Comparison of ENCODE assay signal across 7 mouse cellular contexts in genomic region chr10:43539746-43540310, GRCm38 (mm10). TPM values are rescaled to one million over a fixed set of nuclear protein-coding genes. Genes with fewer than 3 reads are reported as not detected.
DNase-seq lines count a peak whose midpoint lies in the region; ATAC-seq and TF ChIP-seq lines count a peak whose summit lies in the region.

No protein-coding gene starts in this region.

- H3K27ac ChIP-seq in lung, postnatal 0 days (ENCODE audit: low read length), result no peak overlapping the region
- peak overlapping the region; percentile 51; the same call in 1 of the 2 replicates for H3K27ac ChIP-seq in embryonic facial prominence, embryonic 13.5 days
- no peak overlapping the region for H3K27ac ChIP-seq in hindbrain, postnatal 0 days

- TF ChIP-seq CTCF in lung, postnatal 0 days (IDR thresholded peaks at IDR 0.05), result no peak
- no peak for TF ChIP-seq CTCF in hindbrain, postnatal 0 days (IDR thresholded peaks at IDR 0.05; ENCODE audit: low read depth)

- peak overlapping the region; percentile 75 for H3K4me2 ChIP-seq in lung, postnatal 0 days (replicated peaks; ENCODE audit: low read depth, low read length)
- peak overlapping the region; percentile 70 for H3K4me2 ChIP-seq in embryonic facial prominence, embryonic 13.5 days
- peak overlapping the region; percentile 52 for H3K4me2 ChIP-seq in hindbrain, postnatal 0 days (ENCODE audit: low read depth, low read length)
- peak overlapping the region; percentile 91 for H3K4me2 ChIP-seq in myocyte (ENCODE audit: low read depth)

- no peak for ATAC-seq in lung, postnatal 0 days
- ATAC-seq in embryonic facial prominence, embryonic 13.5 days (ENCODE audit: insufficient number of reproducible peaks, insufficient read depth, low FRiP score, low TSS enrichment, low read depth), result no peak
- ATAC-seq in hindbrain, postnatal 0 days, result no peak

- TF ChIP-seq POLR2A in myocyte (IDR thresholded peaks at IDR 0.05; ENCODE audit: insufficient read length, low read depth), result no peak

- H3K4me3 ChIP-seq in lung, postnatal 0 days (ENCODE audit: low read depth, low read length), result peak overlapping the region; percentile 90
- peak overlapping the region; percentile 85 for H3K4me3 ChIP-seq in embryonic facial prominence, embryonic 13.5 days
- peak overlapping the region; percentile 75 for H3K4me3 ChIP-seq in hindbrain, postnatal 0 days (ENCODE audit: low read length)
- peak overlapping the region; percentile 93 for H3K4me3 ChIP-seq in myocyte

- no peaks in the 10 kb centered on the region for H3K36me3 ChIP-seq in lung, postnatal 0 days (ENCODE audit: insufficient read depth, low read length)
- H3K36me3 ChIP-seq in embryonic facial prominence, embryonic 13.5 days, result peaks cover 12% of the 10 kb centered on the region
- 0 out of 2 replicates have a peak, but pooled peaks cover 3% of the 10 kb centered on the region for H3K36me3 ChIP-seq in hindbrain, postnatal 0 days (ENCODE audit: insufficient read depth, low read length)
- no peaks in the 10 kb centered on the region for H3K36me3 ChIP-seq in myocyte (ENCODE audit: control insufficient read depth, insufficient read depth)

- peaks cover 32% of the 10 kb centered on the region for H3K79me2 ChIP-seq in myocyte (ENCODE audit: control insufficient read depth, insufficient read depth)

- H3K4me1 ChIP-seq in lung, postnatal 0 days (ENCODE audit: insufficient read depth, low read depth, low read length), result peaks cover 6% of the 10 kb centered on the region; the same call in 1 of the 2 replicates
- peaks cover 17% of the 10 kb centered on the region for H3K4me1 ChIP-seq in embryonic facial prominence, embryonic 13.5 days
- peaks cover 7% of the 10 kb centered on the region for H3K4me1 ChIP-seq in hindbrain, postnatal 0 days (ENCODE audit: insufficient read depth, low read length)

- no peaks in the 10 kb centered on the region for H3K27me3 ChIP-seq in lung, postnatal 0 days (replicated peaks; ENCODE audit: insufficient read depth, low read length)
- H3K27me3 ChIP-seq in embryonic facial prominence, embryonic 13.5 days, result no peaks in the 10 kb centered on the region
- H3K27me3 ChIP-seq in hindbrain, postnatal 0 days (ENCODE audit: insufficient read depth, low read length), result no peaks in the 10 kb centered on the region
- no peaks in the 10 kb centered on the region for H3K27me3 ChIP-seq in myocyte (ENCODE audit: control insufficient read depth, insufficient read depth, insufficient read length)

- peak overlapping the region; percentile 28 for H3ac ChIP-seq in myocyte (ENCODE audit: control insufficient read depth, insufficient read length)

- peak; percentile 31 for DNase-seq in lung, postnatal 0 days (ENCODE audit: low spot score)
- no peak for DNase-seq in lung, postnatal 14 days
- peak; percentile 13 for DNase-seq in hindbrain, postnatal 0 days (ENCODE audit: low spot score)
- DNase-seq in thymus, adult 18-20 months, result no peak
- DNase-seq in frontal cortex, postnatal 36 days (ENCODE audit: low spot score in 2 of 2), result no peak

- no peak for TF ChIP-seq EP300 in lung, postnatal 0 days (IDR thresholded peaks at IDR 0.05)

- WGBS in lung, postnatal 0 days, result 15% methylated on average over 12 of the region's 12 CpGs
- 14% methylated on average over 12 of the region's 12 CpGs for WGBS in embryonic facial prominence, embryonic 13.5 days
- WGBS in hindbrain, postnatal 0 days, result 20% methylated on average over 12 of the region's 12 CpGs

- H3K9ac ChIP-seq in lung, postnatal 0 days (replicated peaks; ENCODE audit: low read depth), result peak overlapping the region; percentile 91; the same call in 1 of the 2 replicates
- H3K9ac ChIP-seq in embryonic facial prominence, embryonic 13.5 days, result peak overlapping the region; percentile 94
- H3K9ac ChIP-seq in hindbrain, postnatal 0 days (replicated peaks; ENCODE audit: low read length), result peak overlapping the region; percentile 73

- H3K9me3 ChIP-seq in lung, postnatal 0 days (ENCODE audit: low read length), result no peaks in the 10 kb centered on the region
- H3K9me3 ChIP-seq in embryonic facial prominence, embryonic 13.5 days, result no peaks in the 10 kb centered on the region
- H3K9me3 ChIP-seq in hindbrain, postnatal 0 days (ENCODE audit: low read length), result no peaks in the 10 kb centered on the region

TF ChIP-seq in myocyte, 11 proteins besides CTCF, POLR2A, EP300 and RAD21:
- TF ChIP-seq MAX (IDR thresholded peaks at IDR 0.05; ENCODE audit: low read depth), result no peak
- no peak for TF ChIP-seq MYOG (IDR thresholded peaks at IDR 0.05; ENCODE audit: control insufficient read depth in 1 of 3, insufficient read depth in 1 of 3, insufficient read length in 2 of 3, low read depth in 2 of 3)
- TF ChIP-seq USF1 (IDR thresholded peaks at IDR 0.05; ENCODE audit: low read depth), result no peak
- no peak for TF ChIP-seq CEBPB (IDR thresholded peaks at IDR 0.05; ENCODE audit: insufficient read depth, poor library complexity, severe bottlenecking)
- TF ChIP-seq TCF3 (IDR thresholded peaks at IDR 0.05; ENCODE audit: insufficient read length, low read depth), result no peak

RNA-seq across cellular contexts. Expression of gene 1700021F05Rik, which starts 1.0 kb away (rescaled TPM):
- polyA plus RNA-seq in lung, postnatal 0 days (2015; fragmentation: Nextera tagmentation; extraction: Ambion mirVana), result 34.2 and 36.8 TPM in 2 replicates
- polyA plus RNA-seq in embryonic facial prominence, embryonic 13.5 days (2015; fragmentation: Nextera tagmentation; extraction: Ambion mirVana), result 66.0 and 76.1 TPM in 2 replicates
- 17.7 and 19.6 TPM in 2 replicates for total RNA-seq in hindbrain, postnatal 0 days (2014; rRNA removed)
- 77.1 and 80.3 TPM in 2 replicates for polyA plus RNA-seq in hindbrain, postnatal 0 days (2015; fragmentation: Nextera tagmentation; extraction: Ambion mirVana)
- polyA plus RNA-seq in myocyte (2012; fragmentation: generic; extraction: Trizol), result 52.6 TPM

RNA-seq across cellular contexts. Expression of gene Gm9803, which starts 15.9 kb away (rescaled TPM):
- 9.1 and 21.1 TPM in 2 replicates for polyA plus RNA-seq in lung, postnatal 0 days (2015; fragmentation: Nextera tagmentation; extraction: Ambion mirVana)
- 11.9 and 34.3 TPM in 2 replicates for polyA plus RNA-seq in embryonic facial prominence, embryonic 13.5 days (2015; fragmentation: Nextera tagmentation; extraction: Ambion mirVana)
- 6.3 and 30.1 TPM in 2 replicates for total RNA-seq in hindbrain, postnatal 0 days (2014; rRNA removed)
- polyA plus RNA-seq in hindbrain, postnatal 0 days (2015; fragmentation: Nextera tagmentation; extraction: Ambion mirVana), result 18.1 and 18.9 TPM in 2 replicates
- polyA plus RNA-seq in myocyte (2012; fragmentation: generic; extraction: Trizol), result 11.3 TPM

RNA-seq across cellular contexts. Expression of gene Cd24a, which starts 38.3 kb away (rescaled TPM):
- polyA plus RNA-seq in lung, postnatal 0 days (2015; fragmentation: Nextera tagmentation; extraction: Ambion mirVana), result 137 and 146 TPM in 2 replicates
- polyA plus RNA-seq in embryonic facial prominence, embryonic 13.5 days (2015; fragmentation: Nextera tagmentation; extraction: Ambion mirVana), result 260 and 274 TPM in 2 replicates
- total RNA-seq in hindbrain, postnatal 0 days (2014; rRNA removed), result 322 and 324 TPM in 2 replicates
- polyA plus RNA-seq in hindbrain, postnatal 0 days (2015; fragmentation: Nextera tagmentation; extraction: Ambion mirVana), result 258 and 286 TPM in 2 replicates
- 31.2 TPM for polyA plus RNA-seq in myocyte (2012; fragmentation: generic; extraction: Trizol)

Comparison
In these comparisons a context has a peak if more than half of its experiments do, and no peak if none do; other contexts are left out.
1. DNase-seq: peak in lung, postnatal 0 days (single experiment) and hindbrain, postnatal 0 days (single experiment); none in lung, postnatal 14 days (single experiment), thymus, adult 18-20 months (0 of 2) and frontal cortex, postnatal 36 days (0 of 2).
2. Peak in every context shown above with its lines, with median percentiles within 50 percentile points of each other: H3K4me2 ChIP-seq, H3K4me3 ChIP-seq and H3K9ac ChIP-seq.